Mouse (Mus musculus) central nervous system, embryonic 11.5 days (tissue): ENCODE measurements around the gene Pate1. TPM values are rescaled to one million over a fixed set of nuclear protein-coding genes. Genes with fewer than 3 reads are reported as not detected.

Source experiments
- polyA plus RNA-seq: library from polyadenylated mRNA; depleted of rRNA; stranded (reverse); fragments of >200 nt; gene quantifications from 2 replicates; pipeline ENCODE4 v1.2.3, GENCODE M21; 2012; rRNA removed

The Pate1 gene
- not detected in 2 replicates for polyA plus RNA-seq

DNA sequence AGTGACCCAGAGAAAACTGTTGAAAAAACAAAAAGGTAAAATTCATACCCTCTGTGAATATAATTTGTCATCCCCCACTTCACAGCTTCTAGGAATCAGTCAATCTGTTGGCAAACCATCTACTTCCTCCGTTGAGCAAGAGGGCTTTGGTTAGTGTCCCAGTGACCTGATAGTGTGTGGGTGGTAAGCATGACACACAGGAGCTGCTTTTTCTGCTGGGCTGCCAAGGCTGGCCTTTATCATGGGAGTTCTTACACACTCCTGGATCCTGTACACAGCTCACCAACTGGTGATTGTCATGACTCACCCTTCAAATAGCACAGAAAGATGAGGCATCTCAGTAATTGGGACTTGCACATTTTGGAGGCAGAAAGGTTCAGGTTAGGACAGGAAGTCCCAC is at the start of gene Pate1:
Gene Pate1 (minus strand): TSS at position 378 of the 400 bp plus-strand sequence.

DNA sequence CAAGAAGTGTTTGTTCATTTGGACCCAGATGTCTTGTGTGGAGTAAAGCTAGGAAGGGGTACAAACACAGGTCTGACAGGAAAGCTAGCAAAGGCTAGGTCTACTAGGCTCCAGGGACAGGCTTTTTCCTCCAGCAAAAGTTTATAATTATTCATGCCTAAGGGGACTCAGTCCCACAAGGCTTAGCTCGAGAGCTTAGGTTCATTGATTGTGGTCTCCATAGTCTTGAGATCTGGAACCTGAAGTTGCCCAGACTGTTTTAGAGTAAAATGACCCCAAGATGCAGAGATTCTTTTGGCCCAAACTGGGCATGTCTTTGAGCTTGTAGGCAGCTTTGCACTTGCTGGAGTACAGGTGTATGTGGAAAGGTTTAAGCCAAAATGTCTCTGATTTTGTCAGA is 39.1 kb downstream of the Pate1 start, which contains the start of gene Pate3:
Gene Pate3 (minus strand): TSS at position 101 of the 400 bp plus-strand sequence.

Other genes with a start within 250 kb of the Pate1 start
- not detected in 2 replicates for gene Gm1113, start 169.1 kb downstream of the Pate1 start, polyA plus RNA-seq
- gene Ddx25, start 128.9 kb downstream of the Pate1 start, polyA plus RNA-seq, result 4.1 and 4.9 TPM in 2 replicates
- gene Pus3, start 128.8 kb downstream of the Pate1 start, polyA plus RNA-seq, result 22.8 and 24.8 TPM in 2 replicates
- gene Pate2, start 117.1 kb downstream of the Pate1 start, polyA plus RNA-seq, result 1.3 and 1.9 TPM in 2 replicates
- gene Hyls1, start 117.0 kb downstream of the Pate1 start, polyA plus RNA-seq, result 15.2 and 21.0 TPM in 2 replicates
- not detected in 2 replicates for gene Pate4, start 75.4 kb downstream of the Pate1 start, polyA plus RNA-seq
- gene Pate3, start 39.2 kb downstream of the Pate1 start, polyA plus RNA-seq, result not detected in 2 replicates
- gene Gm17677, start 53.7 kb upstream of the Pate1 start, polyA plus RNA-seq, result not detected in 2 replicates
- gene Gm17727, start 90.7 kb upstream of the Pate1 start, polyA plus RNA-seq, result not detected in 2 replicates
- not detected in 2 replicates for gene Gm27235, start 102.7 kb upstream of the Pate1 start, polyA plus RNA-seq
- gene D730048I06Rik, start 102.7 kb upstream of the Pate1 start, polyA plus RNA-seq, result not detected in 2 replicates
- not detected in 2 replicates for gene 9230110F15Rik, start 156.8 kb upstream of the Pate1 start, polyA plus RNA-seq
- gene 9230113P08Rik, start 221.0 kb upstream of the Pate1 start, polyA plus RNA-seq, result not detected in 2 replicates